Mouse (Mus musculus): Measurements from ENCODE around the gene H3f3a.
"Not testable (repeated sequence)": the region's sequence is repeated elsewhere in the genome, so short reads cannot be mapped to it uniquely, and the experiment has no call there.

H3f3a gene

DNA sequence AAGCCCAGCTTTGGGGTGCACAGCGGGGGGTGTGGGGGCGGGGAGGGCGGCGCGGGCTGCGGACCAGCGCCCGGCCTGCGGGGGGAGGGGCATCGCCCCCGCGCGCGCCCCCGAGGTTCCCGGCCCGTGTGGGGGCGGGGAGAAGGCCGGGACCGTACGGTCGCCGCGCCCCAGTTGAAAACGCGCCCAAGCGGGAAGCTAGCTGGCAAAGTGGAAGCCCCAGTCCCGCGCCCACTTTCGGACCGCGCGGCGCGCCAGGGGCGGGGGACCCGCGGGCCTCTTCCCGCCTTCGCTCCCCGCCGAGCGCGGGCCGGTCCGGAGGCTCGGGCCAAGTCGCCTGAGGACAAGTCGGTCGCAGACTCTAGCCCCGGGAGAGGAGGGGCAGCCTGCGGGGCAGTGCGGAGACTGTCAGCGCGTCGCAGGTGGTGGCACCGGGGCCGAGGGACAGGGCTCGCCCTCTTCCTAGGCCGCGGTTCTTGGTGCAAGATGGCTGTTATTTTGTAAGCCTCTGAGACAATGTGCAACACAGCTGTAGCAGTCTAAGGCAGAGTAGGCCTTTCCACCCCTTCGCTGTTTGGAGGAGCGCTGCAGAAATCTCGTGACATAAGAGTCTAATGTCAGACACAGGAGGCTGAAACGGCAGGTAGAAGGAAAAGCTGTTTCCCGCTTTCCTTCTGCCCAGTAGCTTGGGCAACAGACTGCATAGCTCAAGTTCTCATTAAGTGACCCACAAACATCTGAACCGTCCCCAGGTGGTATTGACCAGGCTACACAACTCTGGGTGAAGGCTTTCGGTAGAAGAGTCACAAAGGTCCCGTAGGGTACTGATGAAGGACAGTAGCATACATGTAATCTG is at the start of gene H3f3a:
TSS of gene H3f3a (minus strand) at position 59 of the 856 bp plus-strand sequence.
- DNase-seq = no peak

DNA sequence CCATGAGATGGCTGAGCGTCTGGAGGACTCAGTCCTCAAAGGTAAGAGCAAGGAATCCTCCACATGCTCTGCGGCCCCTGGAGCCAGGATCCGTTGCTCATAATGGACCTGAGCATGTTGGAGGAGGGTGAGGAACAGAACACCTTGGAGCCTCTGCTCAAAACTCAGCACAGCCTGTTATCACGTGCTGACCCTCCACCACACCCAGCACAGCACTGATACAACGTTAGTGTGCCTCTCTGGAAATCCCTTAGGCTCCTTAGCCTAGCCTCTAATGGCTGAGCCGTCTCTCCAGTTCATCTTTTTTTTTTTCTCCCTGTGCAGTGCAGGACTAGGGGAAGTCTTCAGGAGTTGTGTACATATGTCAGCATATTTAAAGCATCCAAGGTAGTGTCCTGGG is 46.3 kb upstream of the H3f3a start:
- DNase-seq = no peak

GRCm38 (mm10) chr1:180858763-180859162 is 45.0 kb upstream of the H3f3a start:
- no peak for DNase-seq

- peak; percentile 100 for DNase-seq
These were observed 36.9 kb upstream of the H3f3a start, which contains the start of gene Sde2 for GRCm38 (mm10) chr1:180850316-180851270. Gene Sde2, plus strand, starts transcription at chr1:180851127.

DNA sequence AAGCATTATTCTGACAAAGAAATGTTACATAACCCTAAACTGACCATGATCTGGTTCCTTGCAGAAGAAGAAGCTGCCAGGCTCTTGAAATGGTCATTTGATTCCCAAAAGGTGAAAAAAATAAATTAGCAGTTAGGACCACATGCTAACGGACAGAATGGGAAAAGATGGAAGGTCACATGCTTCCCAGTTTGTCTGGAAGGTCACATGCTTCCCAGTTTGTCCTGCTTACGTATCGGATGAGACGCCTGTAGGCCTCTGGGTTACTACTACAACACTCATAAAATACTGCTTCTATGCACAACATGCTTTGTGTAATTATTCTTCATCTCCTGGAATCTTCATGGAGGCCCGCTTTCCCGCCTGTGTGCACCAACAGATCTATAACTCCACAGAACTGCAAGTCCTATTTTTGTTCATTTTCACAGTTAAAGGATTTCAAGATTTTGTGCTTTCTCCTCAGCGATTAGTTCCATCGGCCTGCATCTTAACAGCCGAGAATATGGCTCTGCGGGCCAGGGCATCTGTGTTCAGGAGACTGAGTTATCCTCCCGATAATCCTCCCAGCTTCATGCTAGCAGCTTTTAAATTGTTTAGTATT is 36.1 kb upstream of the H3f3a start:
- peak; percentile 31 for DNase-seq

DNA sequence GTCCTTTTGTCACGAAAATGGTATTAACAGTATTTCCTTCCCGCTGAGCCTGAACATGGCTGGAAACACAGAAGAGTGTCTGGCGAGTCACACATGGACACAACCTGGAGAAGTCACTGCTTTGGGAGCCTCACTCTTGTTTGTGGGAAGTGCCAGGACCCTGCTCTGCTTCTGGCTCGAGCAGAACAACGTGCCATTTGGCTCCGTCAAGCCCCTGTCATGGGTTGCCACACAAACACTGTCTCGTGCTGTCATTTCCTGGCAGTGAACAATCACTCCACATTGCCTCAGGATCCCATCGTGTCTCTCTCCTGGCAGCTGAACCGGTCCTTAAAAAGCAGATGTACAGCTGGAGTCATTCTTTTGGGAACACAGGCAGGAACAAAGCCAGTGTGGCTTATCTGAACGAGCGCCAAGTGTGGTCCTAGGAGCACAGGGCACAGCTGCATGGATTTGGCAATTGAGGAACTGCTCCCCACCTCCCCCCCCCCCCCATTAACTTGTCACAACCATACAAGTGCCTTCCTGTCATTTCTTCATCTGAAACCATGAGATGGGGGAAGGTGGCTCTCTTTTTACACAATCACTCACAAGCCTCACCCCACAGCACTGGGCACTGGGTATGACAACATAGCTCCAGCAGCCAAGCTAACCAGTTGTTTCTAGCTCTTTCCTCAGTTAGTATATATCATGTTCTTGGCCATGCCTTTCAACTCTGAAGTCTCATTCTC is 34.9 kb upstream of the H3f3a start:
- DNase-seq = peak; percentile 62

DNA sequence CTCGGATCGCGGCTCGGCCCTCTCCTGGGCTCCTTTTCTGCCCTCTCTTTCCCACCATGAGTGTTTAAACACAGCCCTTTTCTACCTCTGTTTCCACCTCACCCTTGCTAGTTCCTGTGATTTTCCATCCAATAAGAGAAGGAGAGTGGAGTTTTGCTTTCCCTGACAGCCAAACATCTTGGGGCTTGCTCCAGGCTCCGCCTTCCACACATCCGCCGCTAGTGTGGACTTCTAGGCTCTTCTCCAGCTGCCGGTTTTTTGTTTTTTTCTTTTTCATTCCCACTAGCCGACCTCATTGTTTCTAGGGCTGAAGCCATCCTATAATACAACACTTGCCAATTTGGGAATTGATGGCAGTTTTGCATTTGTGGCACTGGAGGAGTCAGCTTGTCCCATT is 34.4 kb upstream of the H3f3a start:
- peak; percentile 85 for DNase-seq

DNA sequence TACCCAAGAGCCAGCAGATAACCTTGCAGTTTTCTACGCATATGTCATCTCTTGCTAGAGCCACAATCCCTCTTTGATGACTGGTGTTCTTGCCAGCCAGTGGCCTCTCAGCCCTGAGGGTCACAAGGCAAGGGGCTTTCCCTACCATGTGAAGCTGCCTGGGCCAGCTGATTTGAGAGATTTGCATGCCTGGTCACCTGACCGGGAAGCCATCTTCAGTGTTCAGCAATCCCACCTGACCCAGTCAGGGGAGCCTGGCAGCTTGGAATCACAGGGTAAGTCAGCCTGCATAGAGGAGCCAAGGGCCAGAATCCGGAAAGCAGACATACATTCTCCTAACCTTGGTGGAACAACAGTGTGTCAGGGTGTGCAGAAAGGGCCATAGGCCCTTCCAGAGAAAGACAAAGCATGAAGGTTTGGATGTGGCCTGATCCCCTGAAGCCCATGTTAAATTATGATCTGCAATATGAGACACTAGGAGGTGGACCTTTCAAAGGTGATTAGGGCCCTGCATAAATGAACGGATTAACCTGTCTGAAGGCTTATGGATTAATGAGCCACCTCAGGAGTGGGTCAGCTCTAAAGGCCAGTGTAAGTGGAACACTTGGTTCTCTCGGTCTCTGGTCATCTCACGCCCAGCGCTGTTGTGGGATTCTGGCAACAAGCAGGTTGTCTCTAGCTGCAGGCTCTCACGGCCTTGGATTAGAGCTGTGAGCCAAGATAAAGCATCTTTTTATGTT is 28.0 kb upstream of the H3f3a start:
- peak; percentile 67 for DNase-seq

GRCm38 (mm10) chr1:180839201-180839910 is 25.6 kb upstream of the H3f3a start:
- no peak for DNase-seq

- no peak for DNase-seq
These were observed 24.3 kb upstream of the H3f3a start for GRCm38 (mm10) chr1:180838014-180838413.

DNA sequence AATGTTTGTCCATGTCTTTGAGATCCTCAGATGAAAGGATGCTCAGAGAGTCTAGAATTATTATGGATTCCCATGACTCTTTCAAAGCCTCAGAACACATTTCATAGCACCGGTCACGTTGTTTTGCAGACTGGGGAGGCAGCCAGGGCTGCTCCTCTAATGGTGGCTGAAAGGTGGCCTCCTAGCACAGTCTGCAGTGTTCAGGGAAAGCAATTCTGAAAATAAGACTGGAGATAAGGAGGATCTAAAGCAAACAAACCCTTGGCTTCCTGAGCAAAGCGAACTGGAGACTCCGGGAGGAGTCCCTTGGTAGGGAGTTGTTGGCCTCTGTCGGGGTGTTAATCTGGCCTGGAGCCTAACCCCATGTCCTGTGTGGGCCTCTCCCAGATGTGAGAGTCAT is 23.4 kb upstream of the H3f3a start:
- no peak for DNase-seq

- not testable (repeated sequence) for DNase-seq
These were observed 22.7 kb upstream of the H3f3a start for GRCm38 (mm10) chr1:180836467-180836866.

DNA sequence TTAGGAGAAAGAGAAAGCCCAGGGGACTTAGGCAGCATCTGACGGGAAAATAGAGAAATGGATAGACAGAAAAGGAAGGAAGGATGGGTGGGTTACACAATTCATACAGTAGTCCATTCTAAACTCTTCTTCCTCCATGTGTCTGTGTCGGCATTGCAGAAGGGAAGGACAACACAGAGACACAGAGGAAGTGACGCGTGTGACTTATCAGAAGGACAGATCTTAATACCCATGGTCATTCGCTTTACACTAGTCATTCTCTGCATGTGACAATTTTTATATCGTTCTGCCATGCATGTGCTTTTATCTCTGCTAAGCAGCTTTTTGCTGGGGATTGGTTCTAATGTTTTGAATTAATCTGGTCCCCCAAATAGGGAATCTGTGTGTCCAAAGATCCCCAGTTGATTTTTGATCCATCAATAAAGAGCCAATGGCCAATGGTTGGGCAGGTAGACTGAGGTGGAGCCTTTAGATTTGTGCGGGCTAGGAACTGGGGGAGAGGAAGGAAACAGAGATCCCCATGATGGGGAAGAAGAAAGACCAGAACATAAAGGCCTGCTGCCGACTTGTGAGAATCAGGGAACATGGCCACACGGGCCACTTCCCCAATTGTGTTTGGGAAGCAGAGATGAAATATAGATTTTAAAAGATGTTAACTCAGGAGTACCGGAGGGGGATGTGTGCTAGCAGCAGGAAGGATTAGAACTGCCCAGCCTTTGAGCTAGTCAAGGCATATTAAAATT is 21.7 kb upstream of the H3f3a start:
- DNase-seq = no peak

GRCm38 (mm10) chr1:180830588-180831346 is 17.0 kb upstream of the H3f3a start:
- no peak for DNase-seq

DNA sequence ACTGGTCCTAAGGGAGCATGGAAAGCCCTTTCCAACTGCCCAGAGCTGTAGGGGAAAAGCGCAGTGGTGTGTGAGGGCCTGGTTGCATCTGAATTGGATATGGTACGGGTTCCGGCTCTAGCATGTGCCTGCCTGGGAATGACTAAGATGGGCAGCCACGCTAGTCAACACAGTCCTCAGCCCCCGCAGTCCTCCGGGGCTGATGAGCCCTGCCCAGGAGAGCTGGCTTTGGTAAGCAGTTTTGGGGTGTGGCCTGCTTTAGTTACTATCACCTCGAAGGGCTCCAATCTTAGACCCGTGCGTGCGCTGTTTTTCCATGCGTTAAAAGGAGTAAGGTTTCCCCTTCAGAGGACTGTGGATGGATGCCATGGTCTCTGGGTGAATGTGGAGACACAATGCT is 16.4 kb upstream of the H3f3a start:
- no peak for DNase-seq

DNA sequence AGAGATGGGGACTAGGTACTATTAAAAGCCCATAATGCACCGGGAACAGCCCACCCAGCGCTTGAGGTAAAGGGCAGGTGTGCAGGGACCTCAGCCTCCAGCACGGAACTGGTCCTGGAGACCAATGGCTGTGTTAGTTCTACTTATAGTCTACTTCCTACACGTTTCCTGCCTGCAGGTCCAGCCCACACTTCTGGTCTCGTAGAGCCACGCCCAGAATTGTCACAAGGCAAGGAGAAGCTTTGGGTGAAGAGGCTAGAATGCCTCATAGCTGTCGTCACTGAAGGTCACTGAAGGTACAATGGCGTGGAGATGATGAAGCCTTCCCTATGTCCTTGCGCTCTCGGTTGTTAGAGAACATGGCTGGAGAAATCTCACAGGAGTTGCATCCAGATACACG is 16.0 kb upstream of the H3f3a start:
- no peak for DNase-seq

DNA sequence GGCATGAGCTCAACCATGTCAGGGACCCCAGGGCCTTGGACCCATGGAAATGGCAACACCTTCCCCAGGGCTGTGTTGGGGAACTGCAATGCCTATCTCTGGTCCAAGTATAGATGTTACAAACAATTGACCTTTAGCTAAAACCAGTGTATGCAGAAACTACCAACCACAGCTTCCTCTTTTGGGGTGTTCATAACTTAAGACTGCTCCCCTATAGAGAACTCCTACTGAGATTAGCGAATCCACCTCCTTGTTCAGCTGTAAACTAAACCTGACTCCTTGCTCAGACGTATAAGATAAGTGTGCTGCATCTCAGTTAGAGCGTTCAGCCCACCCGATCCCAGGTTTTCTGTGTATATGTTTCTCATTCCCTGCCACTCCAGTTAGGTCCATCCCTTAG is 12.9 kb upstream of the H3f3a start:
- no peak for DNase-seq

DNA sequence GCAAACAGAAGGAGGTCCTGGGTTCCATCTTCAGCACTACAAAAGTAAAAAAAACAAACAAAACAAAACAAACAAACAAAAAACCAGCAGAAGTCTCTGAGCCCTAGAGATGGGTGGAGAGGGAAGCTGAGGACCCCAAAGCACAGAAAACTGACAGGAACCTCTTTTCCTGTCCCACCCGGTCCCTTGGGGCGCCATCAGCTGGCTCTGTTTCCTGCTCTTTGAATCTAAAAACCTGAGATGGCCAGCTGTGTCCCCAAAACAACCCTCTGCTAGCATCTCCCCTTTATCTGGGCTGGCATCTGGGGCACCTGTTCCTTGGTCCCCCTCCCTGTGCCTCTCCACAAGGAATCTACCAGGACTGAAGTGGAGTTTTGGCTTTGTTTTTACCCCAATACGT is 11.0 kb upstream of the H3f3a start:
- DNase-seq = no peak

DNA sequence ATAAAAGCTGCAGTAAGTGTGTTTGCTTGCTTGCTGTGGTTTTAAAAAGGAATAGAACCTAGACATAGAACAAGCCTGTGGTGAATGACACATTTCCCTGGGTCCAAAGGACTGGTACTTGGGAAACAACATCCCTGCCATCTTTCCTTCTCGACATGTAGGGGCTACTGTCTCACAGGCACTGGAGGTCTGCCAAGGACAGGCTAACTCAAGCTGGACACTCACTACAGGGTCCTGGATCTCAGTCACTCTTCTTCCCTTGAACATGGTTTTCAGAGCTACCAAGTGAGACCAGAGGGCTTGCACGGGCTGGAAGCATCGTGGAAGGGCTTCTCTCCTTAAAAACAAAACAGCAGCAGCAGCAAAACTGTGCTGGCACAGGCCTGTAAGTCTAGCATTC is 10.0 kb upstream of the H3f3a start:
- no peak for DNase-seq

DNA sequence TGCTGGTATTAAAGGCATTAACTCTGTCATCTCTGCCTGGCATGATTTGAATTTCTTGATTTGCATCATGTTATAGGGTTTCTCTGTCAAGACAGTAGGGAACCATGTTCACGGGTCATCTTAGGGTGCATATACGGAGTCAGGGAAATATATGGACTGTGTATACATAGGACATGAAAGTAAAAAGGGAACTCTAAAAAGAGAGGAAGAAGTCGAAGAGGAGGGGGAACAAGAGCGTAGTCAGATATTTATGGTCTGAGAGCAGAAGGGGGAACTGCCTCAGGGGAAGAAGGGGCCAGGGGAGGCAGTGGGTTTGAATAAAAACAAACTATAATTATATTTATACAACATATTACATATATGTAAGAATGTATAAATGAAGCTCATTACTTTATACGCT is 8.5 kb upstream of the H3f3a start:
- DNase-seq = no peak
